29 mouse cellular contexts compared by ENCODE assay signal in the genomic region with DNA sequence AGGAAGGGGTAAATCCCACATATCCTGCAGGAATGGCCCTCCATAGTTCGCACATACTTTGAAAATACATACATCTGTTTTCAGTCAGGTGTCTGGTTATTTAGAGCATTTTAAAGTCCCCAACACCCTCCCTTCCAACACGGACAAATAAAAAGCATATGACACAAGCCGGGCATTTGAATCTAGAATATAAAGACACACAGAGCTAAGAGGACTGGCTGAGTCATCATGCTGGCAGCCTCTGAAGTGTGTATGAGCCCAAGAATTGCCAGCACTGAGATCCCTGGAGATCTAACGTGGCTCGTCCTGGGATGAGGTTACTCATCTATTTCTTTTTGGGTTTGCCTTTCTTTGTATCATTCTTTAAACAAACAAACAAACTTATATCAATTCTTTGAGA. TPM values are rescaled to one million over a fixed set of nuclear protein-coding genes. Genes with fewer than 3 reads are reported as not detected.
DNase-seq lines count a peak whose midpoint lies in the region; TF ChIP-seq lines count a peak whose summit lies in the region.
"Had no signal": no experiment of that assay in that cellular context is flagged by ENCODE, and none has a peak within 500 bp of the region (broad histone marks: within the 10 kb centered on the region; RNA-seq: fewer than 3 reads in every experiment).

No protein-coding gene starts in this region.

- no peak for TF ChIP-seq CTCF in C2C12 (IDR thresholded peaks at IDR 0.05; ENCODE audit: control insufficient read depth, insufficient read depth, insufficient read length)
- TF ChIP-seq CTCF in gastrocnemius, adult 2 months (IDR thresholded peaks at IDR 0.05), result no peak

- H3K27ac ChIP-seq in gastrocnemius, adult 2 months, result no peak overlapping the region
- H3K27ac ChIP-seq: embryonic facial prominence, embryonic 15.5 days; forebrain, embryonic 13.5 days; heart, embryonic 13.5 days; hindbrain, embryonic 10.5 days; hindbrain, embryonic 15.5 days; liver, embryonic 15.5 days; neural tube, embryonic 12.5 days had no signal

- no peaks in the 10 kb centered on the region for H3K79me3 ChIP-seq in C2C12 (ENCODE audit: low read depth)

- no peak overlapping the region for H3K4me3 ChIP-seq in C2C12 (ENCODE audit: insufficient read depth, poor library complexity, severe bottlenecking)
- no peak overlapping the region for H3K4me3 ChIP-seq in gastrocnemius, adult 2 months
- H3K4me3 ChIP-seq: embryonic facial prominence, embryonic 15.5 days; forebrain, embryonic 13.5 days; heart, embryonic 13.5 days; hindbrain, embryonic 10.5 days; hindbrain, embryonic 15.5 days; liver, embryonic 15.5 days; neural tube, embryonic 12.5 days had no signal

- no peak overlapping the region for H3ac ChIP-seq in C2C12 (ENCODE audit: control insufficient read depth, insufficient read length, low read depth)

- DNase-seq in gastrocnemius, adult 18-20 months (ENCODE audit: low spot score), result peak; percentile 18
- no peak for DNase-seq in gastrocnemius, postnatal 4 days (ENCODE audit: low spot score in 2 of 2)
- DNase-seq in 3134 (ENCODE audit: extremely low read depth, insufficient read length, low spot score), result peak; percentile 29
- DNase-seq in brain, adult 2 months (ENCODE audit: low read depth, low spot score), result peak; percentile 55
- no peak for DNase-seq in kidney, postnatal 10 days
- no peak for DNase-seq in heart, adult 8-10 months (ENCODE audit: low spot score)
- DNase-seq in gastrocnemius, adult 2 months, result no peak
- DNase-seq: adrenal gland, adult 2 months; cerebellum, adult 11-12 months; cerebellum, adult 9-11 months; embryo, embryonic 11 days; gastrocnemius, postnatal 14 days; heart, adult 18-20 months; heart, postnatal 14 days; kidney, adult 11 months; kidney, postnatal 36 days; lung, embryonic 14.5 days; lung, postnatal 14 days; midbrain, embryonic 14.5 days; thymus, postnatal 4 days had no signal

- H3K27me3 ChIP-seq in C2C12 (ENCODE audit: control insufficient read depth, insufficient read depth, insufficient read length), result no peaks in the 10 kb centered on the region
- H3K27me3 ChIP-seq: embryonic facial prominence, embryonic 15.5 days; forebrain, embryonic 13.5 days; heart, embryonic 13.5 days; hindbrain, embryonic 15.5 days; liver, embryonic 15.5 days; neural tube, embryonic 12.5 days had no signal

- intact Hi-C loops in gastrocnemius, adult 2 months (cut with DNase I), result no loop called here

- H3K79me2 ChIP-seq in C2C12 (ENCODE audit: control insufficient read depth, insufficient read depth), result no peaks in the 10 kb centered on the region

- no peaks in the 10 kb centered on the region for H3K36me3 ChIP-seq in C2C12 (ENCODE audit: control insufficient read depth, insufficient read depth)
- H3K36me3 ChIP-seq: embryonic facial prominence, embryonic 15.5 days; G1E; heart, embryonic 13.5 days; hindbrain, embryonic 10.5 days; hindbrain, embryonic 15.5 days; liver, embryonic 15.5 days; neural tube, embryonic 12.5 days had no signal

TF ChIP-seq in C2C12, 6 proteins besides CTCF, POLR2A, EP300 and RAD21:
- no peak for TF ChIP-seq USF1 (IDR thresholded peaks at IDR 0.05; ENCODE audit: low read depth)
- peak; percentile 16 for TF ChIP-seq FOSL1 (IDR thresholded peaks at IDR 0.05; ENCODE audit: insufficient read depth, low read length, poor library complexity, severe bottlenecking)

RNA-seq across cellular contexts. Expression of a gene that starts 29.4 kb away (rescaled TPM):
- 10 to 100 TPM; 23.6 to 29.5 TPM for total RNA-seq in gastrocnemius, adult 18-20 months (2021)
- 10 to 100 TPM; 26.4 to 31.4 TPM for total RNA-seq in gastrocnemius, postnatal 4 days (2021)
- polyA plus RNA-seq in C2C12 (2012; fragmentation: generic; extraction: Trizol), result 3.6 TPM
- total RNA-seq in heart, adult 8-10 months (2022), result 10 to 100 TPM; 30.4 to 36.9 (median 30.9) TPM
- total RNA-seq in gastrocnemius, adult 2 months (2021), result 10 to 100 TPM; 24.4 to 27.4 TPM

Comparison
In these comparisons a context has a peak if more than half of its experiments do, and no peak if none do; other contexts are left out.
1. DNase-seq: peak in gastrocnemius, adult 18-20 months (single experiment), 3134 (single experiment) and brain, adult 2 months (single experiment); none in gastrocnemius, postnatal 4 days (0 of 2), kidney, postnatal 10 days (single experiment), heart, adult 8-10 months (single experiment) and gastrocnemius, adult 2 months (single experiment).